Mouse (Mus musculus): Measurements from ENCODE around the gene Gab2.

Gene Gab2

DNA sequence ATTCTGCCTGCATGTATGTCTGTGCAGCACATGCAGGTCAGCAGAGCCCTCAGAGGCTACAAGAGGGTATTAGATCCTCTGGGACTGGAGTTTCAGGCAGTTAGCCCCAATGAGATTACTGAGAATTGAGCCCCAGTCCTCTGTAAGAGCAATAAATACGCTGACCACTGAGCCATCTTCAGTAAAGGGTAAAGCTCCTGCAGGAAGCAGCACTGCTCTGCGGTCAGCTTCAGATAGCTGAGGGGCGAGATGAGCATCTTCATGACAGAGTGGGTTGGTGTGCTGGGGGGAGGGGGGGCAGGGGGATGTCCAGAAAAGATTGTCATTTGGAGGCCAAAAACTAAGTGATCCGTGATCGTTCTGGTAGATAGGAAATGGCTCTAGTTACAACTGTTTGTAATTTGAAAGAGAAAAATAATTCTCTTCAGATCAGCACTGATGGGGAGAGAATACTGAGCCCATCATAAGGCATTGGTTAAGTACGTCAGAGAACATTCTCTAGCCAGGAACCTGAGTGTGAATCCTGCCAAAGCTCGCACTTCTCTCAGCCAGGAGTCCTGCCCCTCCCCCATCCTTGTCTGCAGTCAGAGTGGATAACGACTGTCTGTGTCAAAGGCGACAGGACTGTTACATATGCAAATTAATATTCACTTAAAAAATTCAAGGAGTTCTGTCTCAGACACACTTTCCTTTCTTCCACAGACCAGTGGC, 264.9 kb downstream of the Gab2 start:
- DNase-seq (ENCODE audit: low read depth, low spot score), result no peak

DNA sequence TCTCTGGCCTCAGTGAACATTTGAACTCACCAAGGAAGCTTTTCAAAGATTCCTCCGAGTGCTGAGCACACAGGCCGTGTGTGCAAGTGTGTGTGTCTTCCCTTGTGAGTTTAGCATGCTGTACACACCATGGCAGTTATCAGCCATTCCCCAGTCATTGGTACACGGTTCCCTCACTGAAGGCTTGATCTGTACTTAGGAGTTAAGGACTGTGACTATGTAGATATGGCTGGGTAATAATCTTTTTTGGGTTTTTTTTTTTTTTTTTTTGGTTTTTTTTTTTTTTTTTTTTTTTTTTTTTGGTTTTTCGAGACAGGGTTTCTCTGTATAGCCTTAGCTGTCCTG, 265.4 kb downstream of the Gab2 start:
- no peak for DNase-seq (ENCODE audit: low read depth, low spot score)

DNA sequence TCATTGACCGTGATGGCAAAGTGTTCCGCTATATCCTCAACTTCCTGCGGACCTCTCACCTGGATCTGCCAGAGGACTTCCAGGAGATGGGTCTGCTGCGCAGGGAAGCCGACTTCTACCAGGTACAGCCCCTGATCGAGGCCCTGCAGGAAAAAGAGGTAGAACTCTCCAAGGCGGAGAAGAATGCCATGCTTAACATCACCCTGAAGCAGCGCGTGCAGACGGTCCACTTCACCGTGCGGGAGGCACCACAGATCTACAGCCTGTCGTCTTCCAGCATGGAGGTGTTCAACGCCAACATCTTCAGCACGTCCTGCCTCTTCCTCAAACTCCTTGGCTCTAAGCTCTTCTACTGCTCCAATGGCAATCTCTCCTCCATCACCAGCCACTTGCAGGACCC, 266.1 kb downstream of the Gab2 start:
- no peak for DNase-seq (ENCODE audit: low read depth, low spot score)

DNA sequence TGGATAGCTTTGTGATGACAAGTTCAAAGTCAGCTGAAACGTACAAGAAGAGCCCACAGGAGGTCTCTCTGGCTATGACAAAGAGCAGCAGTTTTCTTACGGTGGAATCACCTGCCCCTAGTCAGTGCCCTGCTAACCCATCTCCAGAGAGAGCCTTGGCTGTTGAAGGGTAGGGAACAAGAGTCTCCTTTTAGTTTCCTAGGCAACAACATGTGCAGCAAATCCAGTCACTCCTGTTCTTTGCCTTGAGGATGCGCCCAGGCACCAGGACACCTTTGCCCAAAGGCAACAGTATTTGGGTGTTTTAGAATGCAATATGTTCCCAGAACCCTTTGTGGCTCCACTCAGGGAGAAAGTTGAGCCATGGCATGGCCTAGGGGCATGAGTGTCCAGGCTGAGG, 266.9 kb downstream of the Gab2 start:
- DNase-seq (ENCODE audit: low read depth, low spot score), result peak; percentile 55

DNA sequence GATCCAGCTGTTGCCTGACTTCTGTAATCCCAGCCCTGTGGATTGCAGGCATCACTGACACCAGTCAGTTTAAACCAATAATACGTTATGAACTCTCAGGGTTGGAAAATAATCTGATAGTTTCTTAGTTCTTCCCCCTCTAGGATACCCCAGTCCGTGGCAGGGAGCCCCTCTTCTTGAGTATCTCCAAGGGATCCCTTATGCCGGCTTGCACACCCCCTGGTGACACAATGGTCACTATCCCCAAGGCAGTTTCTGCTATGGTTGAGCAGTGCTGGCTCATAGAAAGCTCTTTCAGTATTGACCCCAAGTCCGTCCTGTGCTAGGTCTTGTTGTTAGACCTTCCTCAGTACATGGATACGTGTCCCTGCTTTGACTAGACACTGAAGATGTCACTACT, 267.4 kb downstream of the Gab2 start:
- no peak for DNase-seq (ENCODE audit: low read depth, low spot score)

DNA sequence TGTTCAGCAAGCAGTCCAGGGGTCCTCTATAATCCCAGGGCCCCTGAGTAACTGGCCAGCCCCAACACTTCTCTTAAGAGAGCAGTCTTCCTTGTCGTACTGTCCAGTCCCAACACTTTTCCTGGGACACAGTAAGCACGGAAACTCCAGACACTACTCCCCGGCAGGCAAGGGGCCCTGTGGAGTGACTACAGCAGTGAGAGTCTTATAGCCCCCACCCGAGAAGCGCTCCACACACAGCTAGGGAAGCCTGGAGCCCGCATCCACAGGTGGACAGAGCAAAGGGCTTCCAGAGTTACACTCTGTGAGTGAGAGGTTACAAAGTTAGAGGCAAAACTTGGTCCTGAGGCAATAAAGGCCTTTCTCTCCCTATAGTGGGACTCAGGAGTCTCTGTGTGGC, 268.1 kb downstream of the Gab2 start:
- DNase-seq (ENCODE audit: low read depth, low spot score), result no peak

DNA sequence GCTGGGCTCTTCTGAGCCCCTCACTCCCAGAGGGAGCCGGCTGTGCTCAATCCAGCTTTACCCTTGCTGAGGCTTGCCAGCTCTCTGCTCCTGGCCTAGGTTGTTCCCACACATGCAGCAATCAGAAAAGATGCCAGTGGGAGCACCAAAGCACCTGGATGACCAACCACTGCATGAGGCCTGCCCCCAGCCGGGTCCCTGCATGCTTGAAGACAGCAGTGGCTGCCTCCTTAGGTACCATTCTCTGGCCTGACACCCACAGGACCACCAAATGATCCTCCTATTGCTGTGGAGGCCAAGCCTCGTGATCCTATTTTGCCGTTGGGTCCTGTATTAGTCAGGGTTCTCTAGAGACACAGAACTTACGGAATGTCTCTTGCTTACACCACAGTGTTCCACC, 269.5 kb downstream of the Gab2 start:
- DNase-seq (ENCODE audit: low read depth, low spot score), result no peak

DNA sequence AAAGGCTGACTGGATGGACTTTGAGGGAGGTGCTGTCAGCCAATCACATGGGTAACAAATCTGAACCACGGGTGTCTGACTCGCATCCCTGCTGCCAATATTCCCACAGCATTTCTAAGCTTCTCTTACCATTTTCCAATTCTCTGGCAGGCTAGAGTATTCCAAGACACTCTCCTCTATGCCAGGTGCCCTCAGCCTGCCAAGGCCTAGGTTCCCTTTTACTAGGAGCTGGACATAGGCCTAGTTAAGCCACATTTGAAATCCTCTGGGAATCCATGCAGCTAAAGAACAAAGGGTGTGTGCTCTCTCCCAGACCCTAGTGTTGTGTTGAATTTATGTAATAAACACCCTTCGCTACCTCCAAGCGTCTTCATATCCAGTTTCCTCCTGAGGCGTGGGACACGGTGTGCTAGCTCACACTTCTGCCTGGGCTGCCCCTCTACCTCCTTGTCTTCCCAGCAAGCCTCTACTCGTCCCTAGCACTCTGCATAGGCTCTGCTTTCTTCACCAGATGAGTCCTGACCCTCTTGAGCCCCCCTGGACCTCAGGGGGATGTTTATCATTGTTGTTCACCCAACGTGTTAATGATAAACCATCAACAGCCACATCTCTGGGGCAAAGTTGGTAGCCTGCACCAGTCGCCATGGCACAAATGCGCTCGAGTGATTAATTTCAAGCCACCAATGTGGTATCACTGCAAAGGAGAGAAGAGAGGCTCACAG, 270.6 kb downstream of the Gab2 start:
- no peak for DNase-seq (ENCODE audit: low read depth, low spot score)

DNA sequence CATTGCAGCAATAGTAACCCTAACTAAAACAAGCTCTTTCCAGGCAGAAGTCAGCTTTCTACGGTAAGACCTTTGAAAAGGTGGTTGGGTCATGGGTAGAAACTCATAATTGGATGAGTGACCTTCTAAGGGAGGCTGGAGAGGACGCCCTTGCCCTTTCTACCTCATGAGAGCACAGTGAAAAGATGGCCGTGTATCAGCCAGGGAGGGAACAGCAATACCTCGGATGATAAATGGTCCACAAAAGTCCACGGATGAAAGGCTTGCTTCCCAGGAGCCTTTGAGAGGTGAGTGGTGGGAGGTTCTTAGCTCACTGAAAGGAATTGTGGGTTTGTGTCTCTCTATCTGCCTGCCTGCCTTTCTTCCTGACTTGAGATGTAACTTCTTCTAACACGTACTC, 272.0 kb downstream of the Gab2 start:
- DNase-seq (ENCODE audit: low read depth, low spot score), result no peak

DNA sequence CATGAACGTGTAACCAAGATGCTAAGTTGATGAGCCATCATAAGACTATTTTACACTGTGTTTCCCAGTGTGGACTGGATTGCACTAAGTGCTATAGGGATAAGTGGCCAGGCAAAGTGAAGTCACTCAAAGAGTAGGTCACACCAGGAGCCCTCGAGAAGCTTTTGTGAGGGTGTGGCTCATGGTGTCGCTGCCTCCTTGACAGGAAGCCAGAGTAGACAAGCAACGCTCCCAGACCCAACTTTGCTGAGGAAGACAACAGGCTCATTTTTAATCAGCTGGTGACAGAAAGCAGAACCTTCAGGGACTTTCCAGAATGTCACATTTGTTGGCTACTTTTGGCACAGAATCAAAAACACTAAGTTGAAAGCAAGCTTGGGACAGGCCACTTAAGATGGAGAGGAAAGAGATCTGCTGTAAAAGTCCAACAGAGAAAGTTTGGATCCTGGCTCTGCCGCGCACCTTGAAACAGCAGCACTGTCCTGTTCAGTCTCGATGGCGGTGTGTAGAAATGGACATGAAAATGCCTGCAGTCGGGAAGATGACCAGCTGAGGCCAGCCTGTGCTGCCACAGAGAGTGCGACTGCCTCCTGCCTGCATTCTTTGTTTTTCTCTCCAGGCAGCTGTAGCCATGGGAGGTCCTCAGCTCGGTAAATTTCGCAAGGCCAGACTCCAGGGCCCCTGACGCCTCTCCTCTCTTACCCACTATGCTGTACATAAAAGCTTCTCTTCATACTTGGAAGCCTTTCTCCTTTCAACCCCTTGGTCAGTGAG, 273.9 kb downstream of the Gab2 start:
- no peak for DNase-seq (ENCODE audit: low read depth, low spot score)

DNA sequence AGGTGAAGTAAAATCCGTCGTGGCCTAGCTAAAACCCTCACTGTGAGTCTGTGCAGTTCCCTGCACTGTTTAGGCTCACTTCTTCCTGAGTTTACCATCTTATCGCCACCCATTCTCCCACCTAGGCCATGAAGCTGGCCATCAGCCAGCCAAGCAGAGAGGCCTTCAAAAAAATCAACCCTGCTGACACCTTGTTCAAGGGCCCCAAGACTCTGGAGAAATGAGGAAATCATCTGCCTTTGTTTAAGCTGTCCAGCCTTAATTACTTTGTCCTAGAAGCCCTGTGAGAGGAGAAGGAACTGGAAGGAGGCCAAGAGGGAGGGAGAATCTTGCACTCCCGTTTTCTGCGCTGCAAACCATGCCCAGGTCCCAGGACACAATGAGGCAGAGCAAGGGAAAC, 274.9 kb downstream of the Gab2 start:
- DNase-seq (ENCODE audit: low read depth, low spot score), result no peak

DNA sequence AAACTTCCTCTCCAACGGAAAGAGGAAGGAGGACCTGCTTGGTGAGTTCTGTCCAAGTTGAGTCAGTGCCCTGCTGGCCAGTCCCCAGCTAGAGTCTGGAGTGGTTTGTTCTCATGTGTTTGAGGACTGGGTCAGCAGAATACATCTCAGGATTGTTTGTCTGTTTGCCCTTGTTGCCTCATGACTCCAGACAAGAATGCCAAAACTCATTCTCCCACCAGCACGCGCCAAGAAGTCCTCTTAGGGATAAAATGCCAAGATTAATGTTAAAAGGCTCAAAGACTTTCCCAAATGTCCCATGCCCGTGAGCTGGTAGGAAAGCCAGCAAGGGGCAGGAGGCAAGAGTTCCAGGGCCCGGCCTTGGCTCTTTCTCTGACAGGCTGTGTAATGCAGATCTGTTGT, 275.5 kb downstream of the Gab2 start:
- no peak for DNase-seq (ENCODE audit: low read depth, low spot score)

DNA sequence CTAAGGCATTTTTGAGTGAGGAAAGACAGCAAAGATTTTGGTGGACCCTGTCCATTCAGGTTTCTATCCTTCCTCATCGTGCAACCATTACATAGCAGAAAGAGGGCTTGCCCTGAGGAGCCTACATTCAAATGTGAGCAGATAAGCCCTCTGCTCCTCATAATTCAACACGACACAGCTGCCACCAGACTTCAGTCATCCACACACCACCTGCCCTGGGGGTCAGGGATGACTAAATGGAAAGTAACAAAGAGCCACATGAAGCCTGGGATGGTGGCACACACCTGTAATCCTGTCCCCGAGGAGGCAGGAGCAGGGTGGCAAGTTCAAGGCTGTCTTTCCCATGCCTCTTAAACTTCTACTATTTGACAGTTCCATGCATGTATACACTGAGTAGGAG, 276.5 kb downstream of the Gab2 start:
- no peak for DNase-seq (ENCODE audit: low read depth, low spot score)

DNA sequence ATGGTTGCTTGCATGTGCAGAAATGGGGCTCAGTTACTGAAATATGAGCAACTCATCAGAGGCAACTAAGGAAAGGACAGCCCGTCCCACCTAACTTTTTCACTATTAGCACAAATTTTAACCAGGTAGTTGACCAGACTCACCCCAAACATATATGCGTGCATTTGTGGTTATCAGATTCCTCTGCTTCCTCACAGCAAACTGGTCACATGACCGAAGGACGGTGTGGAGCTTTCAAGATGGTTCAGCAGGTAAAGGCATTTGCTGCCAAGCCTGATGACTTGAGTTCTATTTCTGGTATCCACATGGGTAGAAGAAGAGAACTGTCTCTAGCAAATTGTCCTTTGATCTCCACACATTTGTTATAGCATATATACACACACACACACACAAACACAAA, 277.0 kb downstream of the Gab2 start:
- no peak for DNase-seq (ENCODE audit: low read depth, low spot score)
